Mouse (Mus musculus): ENCODE data around the gene Mtmr10.

Gene Mtmr10

GRCm38 (mm10) chr7:64291722-64292121 lies 4.3 kb downstream of the Mtmr10 start:
- DNase-seq (ENCODE audit: low spot score in 2 of 2): no peak

GRCm38 (mm10) chr7:64296286-64297010 lies 9.0 kb downstream of the Mtmr10 start:
- DNase-seq (ENCODE audit: low spot score in 2 of 2): no peak

- DNase-seq (ENCODE audit: low spot score in 2 of 2): no peak
Observed at GRCm38 (mm10) chr7:64310241-64310640, 22.8 kb downstream of the Mtmr10 start.

GRCm38 (mm10) chr7:64310756-64311155 lies 23.3 kb downstream of the Mtmr10 start:
- DNase-seq (ENCODE audit: low spot score in 2 of 2): no peak

GRCm38 (mm10) chr7:64312811-64313210 lies 25.4 kb downstream of the Mtmr10 start:
- DNase-seq (ENCODE audit: low spot score in 2 of 2): no peak

GRCm38 (mm10) chr7:64321125-64321524 lies 33.7 kb downstream of the Mtmr10 start:
- DNase-seq (ENCODE audit: low spot score in 2 of 2): no peak

- DNase-seq (ENCODE audit: low spot score in 2 of 2): no peak
Observed at GRCm38 (mm10) chr7:64321658-64322057, 34.2 kb downstream of the Mtmr10 start.

- peak; percentile 74 to 86 for DNase-seq (ENCODE audit: low spot score in 2 of 2)
Observed at GRCm38 (mm10) chr7:64326892-64327291, 39.4 kb downstream of the Mtmr10 start.

- DNase-seq (ENCODE audit: low spot score in 2 of 2): no peak
Observed at GRCm38 (mm10) chr7:64327486-64327885, 40.0 kb downstream of the Mtmr10 start.

- no peak for DNase-seq (ENCODE audit: low spot score in 2 of 2)
Observed at GRCm38 (mm10) chr7:64331309-64331708, 43.9 kb downstream of the Mtmr10 start.

- no peak for DNase-seq (ENCODE audit: low spot score in 2 of 2)
Observed at GRCm38 (mm10) chr7:64332686-64333085, 45.2 kb downstream of the Mtmr10 start.

GRCm38 (mm10) chr7:64347813-64348212 lies 60.4 kb downstream of the Mtmr10 start:
- no peak for DNase-seq (ENCODE audit: low spot score in 2 of 2)

- DNase-seq (ENCODE audit: low spot score in 2 of 2): peak in 1 of 2 experiments; percentile 36
Observed at GRCm38 (mm10) chr7:64349147-64349861, 61.9 kb downstream of the Mtmr10 start.

GRCm38 (mm10) chr7:64351087-64351486 lies 63.6 kb downstream of the Mtmr10 start:
- DNase-seq (ENCODE audit: low spot score in 2 of 2): peak in 1 of 2 experiments; percentile 46

GRCm38 (mm10) chr7:64354206-64354605 lies 66.8 kb downstream of the Mtmr10 start:
- no peak for DNase-seq (ENCODE audit: low spot score in 2 of 2)

GRCm38 (mm10) chr7:64356661-64357060 lies 69.2 kb downstream of the Mtmr10 start:
- DNase-seq (ENCODE audit: low spot score in 2 of 2): no peak

- DNase-seq (ENCODE audit: low spot score in 2 of 2): peak in 1 of 2 experiments; percentile 58
Observed at GRCm38 (mm10) chr7:64357405-64357804, 70.0 kb downstream of the Mtmr10 start.

- DNase-seq (ENCODE audit: low spot score in 2 of 2): no peak
Observed at GRCm38 (mm10) chr7:64358666-64359065, 71.2 kb downstream of the Mtmr10 start.

- DNase-seq (ENCODE audit: low spot score in 2 of 2): no peak
Observed at GRCm38 (mm10) chr7:64359943-64360585, 72.6 kb downstream of the Mtmr10 start.

GRCm38 (mm10) chr7:64360586-64360945 lies 73.1 kb downstream of the Mtmr10 start:
- no peak for DNase-seq (ENCODE audit: low spot score in 2 of 2)

GRCm38 (mm10) chr7:64365863-64366262 lies 78.4 kb downstream of the Mtmr10 start:
- no peak for DNase-seq (ENCODE audit: low spot score in 2 of 2)

- DNase-seq (ENCODE audit: low spot score in 2 of 2): no peak
Observed at GRCm38 (mm10) chr7:64369841-64370240, 82.4 kb downstream of the Mtmr10 start.

All from cerebellum, postnatal 4 days (tissue).